Mouse (Mus musculus) MEL (cell line): Measurements from ENCODE around the gene Angptl4. TPM values are rescaled to one million over a fixed set of nuclear protein-coding genes. Genes with fewer than 3 reads are reported as not detected.

Experiments used
- DNase-seq: peaks from one replicate; pipeline ENCODE4 v3.0.0; 2011; ENCODE audit warnings: low read depth, low spot score
- H3K27ac ChIP-seq: 2 replicates; pipeline ENCODE4 v1.5.1; 2012; ENCODE audit warnings: low read depth, mild to moderate bottlenecking, control low read depth, low read length, moderate library complexity; ENCODE audit not compliant: control insufficient read depth
- H3K27me3 ChIP-seq, 2 experiments: fragments of 150-350 bp in 1 of 2; sonication (generic) in 1 of 2; 2 replicates each; pipeline ENCODE4 v1.6.1; 2012; ENCODE audit warnings: low read length in 2 of 2, mild to moderate bottlenecking in 2 of 2, improper control_type of control experiment in 1 of 2, moderate library complexity in 1 of 2; ENCODE audit not compliant: insufficient read depth in 2 of 2, control insufficient read depth in 1 of 2
- H3K36me3 ChIP-seq, 2 experiments: 2 replicates each; pipeline ENCODE4 v1.6.1; 2012 to 2014; ENCODE audit warnings: low read length in 2 of 2, improper control_type of control experiment in 1 of 2, inconsistent platforms in 1 of 2, mild to moderate bottlenecking in 1 of 2; ENCODE audit not compliant: insufficient read depth in 2 of 2, control insufficient read depth in 1 of 2
- H3K4me1 ChIP-seq, 2 experiments: fragments of 150-350 bp in 1 of 2; sonication (generic) in 1 of 2; 2 replicates each; pipeline ENCODE4 v1.6.1; 2012; ENCODE audit warnings: low read length in 2 of 2, improper control_type of control experiment in 1 of 2, mild to moderate bottlenecking in 1 of 2; ENCODE audit not compliant: insufficient read depth in 2 of 2, control insufficient read depth in 1 of 2
- H3K4me3 ChIP-seq, 2 experiments: fragments of 150-350 bp in 1 of 2; sonication (generic) in 1 of 2; 2 replicates each; pipeline ENCODE4 v1.5.1; 2012; ENCODE audit warnings: low read depth in 2 of 2, low read length in 2 of 2, mild to moderate bottlenecking in 2 of 2, moderate library complexity in 2 of 2, control low read depth in 1 of 2, improper control_type of control experiment in 1 of 2; ENCODE audit not compliant: control insufficient read depth in 1 of 2, insufficient read depth in 1 of 2
- H3K79me2 ChIP-seq: 2 replicates; pipeline ENCODE4 v1.6.1; 2012; ENCODE audit warnings: mild to moderate bottlenecking, low read length, moderate library complexity; ENCODE audit not compliant: control insufficient read depth, poor library complexity, insufficient read depth
- H3K9ac ChIP-seq: 2 replicates; pipeline ENCODE4 v1.6.1; 2012; ENCODE audit warnings: low read depth, mild to moderate bottlenecking, control low read depth, low read length, moderate library complexity; ENCODE audit not compliant: control insufficient read depth, poor library complexity, severe bottlenecking
- H3K9me3 ChIP-seq: fragments of 150-350 bp; sonication (generic); replicated peaks from 2 replicates; pipeline ENCODE4 v1.6.1; 2012; ENCODE audit warnings: mild to moderate bottlenecking, low read length, improper control_type of control experiment, moderate library complexity; ENCODE audit not compliant: insufficient read depth
- CHD1 ChIP-seq: IDR thresholded peaks from 2 replicates; pipeline ENCODE4 v1.6.1; 2012; ENCODE audit warnings: low read depth, mild to moderate bottlenecking, inconsistent platforms, low read length, improper control_type of control experiment
- CHD2 ChIP-seq: IDR thresholded peaks from 2 replicates; pipeline ENCODE4 v1.6.1; 2011; ENCODE audit warnings: low read length, improper control_type of control experiment
- CTCF ChIP-seq, 3 experiments: IDR thresholded peaks in 2 of 3; conservative IDR thresholded peaks in 1 of 3; 2 replicates each; pipeline ENCODE4 v1.5.1; 2011 to 2012; ENCODE audit warnings: low read length in 3 of 3, low read depth in 2 of 3, mild to moderate bottlenecking in 2 of 3, improper control_type of control experiment in 1 of 3, inconsistent platforms in 1 of 3, mixed read lengths in 1 of 3, moderate library complexity in 1 of 3; ENCODE audit not compliant: control insufficient read depth in 1 of 3, insufficient read depth in 1 of 3, poor library complexity in 1 of 3, severe bottlenecking in 1 of 3
- E2F4 ChIP-seq: IDR thresholded peaks from 2 replicates; pipeline ENCODE4 v1.6.1; 2011; ENCODE audit warnings: low read depth, low read length, improper control_type of control experiment, borderline replicate concordance
- ELF1 ChIP-seq: IDR thresholded peaks from 2 replicates; pipeline ENCODE4 v1.6.1; 2014; ENCODE audit warnings: low read depth, mild to moderate bottlenecking, inconsistent platforms, low read length, improper control_type of control experiment, moderate library complexity
- EP300 ChIP-seq, 2 experiments: IDR thresholded peaks; 2 replicates each; pipeline ENCODE4 v1.6.1; 2011; ENCODE audit warnings: improper control_type of control experiment in 2 of 2, low read length in 2 of 2, low read depth in 1 of 2, mild to moderate bottlenecking in 1 of 2
- ETS1 ChIP-seq: IDR thresholded peaks from 2 replicates; pipeline ENCODE4 v1.6.1; 2012; ENCODE audit warnings: low read depth, mild to moderate bottlenecking, inconsistent platforms, low read length, improper control_type of control experiment, moderate library complexity
- GATA1 ChIP-seq: IDR thresholded peaks from 2 replicates; pipeline ENCODE4 v1.6.1; 2011; ENCODE audit warnings: low read depth, low read length, improper control_type of control experiment
- HCFC1 ChIP-seq: IDR thresholded peaks from 2 replicates; pipeline ENCODE4 v1.6.1; 2012; ENCODE audit warnings: low read depth, mild to moderate bottlenecking, inconsistent platforms, low read length, improper control_type of control experiment, moderate library complexity
- MAFK ChIP-seq: IDR thresholded peaks from 2 replicates; pipeline ENCODE4 v1.6.1; 2011; ENCODE audit warnings: low read depth, mild to moderate bottlenecking, low read length, improper control_type of control experiment, borderline replicate concordance
- MAX ChIP-seq: IDR thresholded peaks from 2 replicates; pipeline ENCODE4 v1.6.1; 2011; ENCODE audit warnings: low read length, improper control_type of control experiment
- MAZ ChIP-seq: IDR thresholded peaks from 2 replicates; pipeline ENCODE4 v1.6.1; 2012; ENCODE audit warnings: low read depth, mild to moderate bottlenecking, inconsistent platforms, low read length, improper control_type of control experiment
- MXI1 ChIP-seq: IDR thresholded peaks from 2 replicates; pipeline ENCODE4 v1.6.1; 2011; ENCODE audit warnings: mild to moderate bottlenecking, low read depth, low read length, improper control_type of control experiment
- NELFE ChIP-seq: IDR thresholded peaks from 2 replicates; pipeline ENCODE4 v1.6.1; 2011; ENCODE audit warnings: low read depth, low read length, improper control_type of control experiment
- POLR2A ChIP-seq, 2 experiments: IDR thresholded peaks; 2 replicates each; pipeline ENCODE4 v1.6.1; 2011 to 2012; ENCODE audit warnings: low read length in 2 of 2, mild to moderate bottlenecking in 2 of 2, control low read depth in 1 of 2, improper control_type of control experiment in 1 of 2, low read depth in 1 of 2, moderate library complexity in 1 of 2; ENCODE audit not compliant: control insufficient read depth in 1 of 2, insufficient read depth in 1 of 2, poor library complexity in 1 of 2
- POLR2AphosphoS2 ChIP-seq: IDR thresholded peaks from 2 replicates; pipeline ENCODE4 v1.6.1; 2011; ENCODE audit warnings: low read length, improper control_type of control experiment
- RAD21 ChIP-seq: IDR thresholded peaks from 2 replicates; pipeline ENCODE4 v1.6.1; 2011; ENCODE audit warnings: mild to moderate bottlenecking, low read depth, low read length, improper control_type of control experiment
- SIN3A ChIP-seq: IDR thresholded peaks from 2 replicates; pipeline ENCODE4 v1.6.1; 2012; ENCODE audit warnings: low read length, improper control_type of control experiment, inconsistent platforms
- SMC3 ChIP-seq: IDR thresholded peaks from 2 replicates; pipeline ENCODE4 v1.6.1; 2011; ENCODE audit warnings: low read depth, low read length, improper control_type of control experiment
- TAL1 ChIP-seq: IDR thresholded peaks from 2 replicates; pipeline ENCODE4 v1.6.1; 2012; ENCODE audit warnings: mild to moderate bottlenecking, inconsistent platforms, low read length, moderate library complexity, mixed read lengths
- TBP ChIP-seq: IDR thresholded peaks from 2 replicates; pipeline ENCODE4 v1.8.0; 2011; ENCODE audit warnings: low read depth, low read length, improper control_type of control experiment
- TCF12 ChIP-seq: IDR thresholded peaks from 2 replicates; pipeline ENCODE4 v1.6.1; 2014; ENCODE audit warnings: low read depth, mild to moderate bottlenecking, inconsistent platforms, low read length, improper control_type of control experiment, moderate library complexity
- UBTF ChIP-seq: IDR thresholded peaks from 2 replicates; pipeline ENCODE4 v1.6.1; 2012; ENCODE audit warnings: low read depth, mild to moderate bottlenecking, inconsistent platforms, low read length, improper control_type of control experiment, moderate library complexity, borderline replicate concordance; ENCODE audit not compliant: insufficient read depth
- ZC3H11A ChIP-seq: IDR thresholded peaks from 2 replicates; pipeline ENCODE4 v1.6.1; 2012; ENCODE audit warnings: low read depth, mild to moderate bottlenecking, inconsistent platforms, low read length, improper control_type of control experiment
- ZKSCAN1 ChIP-seq: IDR thresholded peaks from 2 replicates; pipeline ENCODE4 v1.6.1; 2012; ENCODE audit warnings: low read depth, mild to moderate bottlenecking, inconsistent platforms, low read length, improper control_type of control experiment, moderate library complexity
- ZMIZ1 ChIP-seq: IDR thresholded peaks from 2 replicates; pipeline ENCODE4 v1.6.1; 2012; ENCODE audit warnings: low read depth, mild to moderate bottlenecking, inconsistent platforms, low read length, improper control_type of control experiment, moderate library complexity
- polyA plus RNA-seq, 2 experiments: library from polyadenylated mRNA; stranded (reverse) in 1 of 2; unstranded in 1 of 2; fragments of >175 nt in 1 of 2; fragments of >200 nt in 1 of 2; gene quantifications; 2 replicates each; pipeline versions ENCODE4 v1.2.1 to v1.2.4; 2012; ENCODE audit warnings: low replicate concordance in 2 of 2, low read depth in 1 of 2; ENCODE audit not compliant: insufficient read length in 2 of 2, insufficient read depth in 1 of 2, missing spikeins in 1 of 2
- total RNA-seq: library from RNA; depleted of rRNA; stranded (reverse); fragments of 300-350 nt; gene quantifications from 2 replicates; pipeline ENCODE4 v1.2.3, GENCODE M21; 2012

The Angptl4 gene
- total and polyA plus RNA-seq, 3 experiments = 13.5 to 15.8 TPM; not detected in 1

- no peak overlapping the region for H3K27ac ChIP-seq
- no peak for DNase-seq
- peaks cover 2 to 9% of the 10 kb centered on the region in 2 experiments; a peak in 2 of 4 replicates for H3K4me1 ChIP-seq
- H3K79me2 ChIP-seq = peaks cover 15% of the 10 kb centered on the region
- peaks cover 2 to 9% of the 10 kb centered on the region in 2 experiments; a peak in 3 of 4 replicates for H3K36me3 ChIP-seq
- no peak overlapping the region for H3K4me3 ChIP-seq
- TF ChIP-seq TCF12 (no peak), ZC3H11A (no peak), CHD2 (no peak)
- TF ChIP-seq, all 39 proteins: peak for 0
- Histone ChIP-seq H3K27me3 (no peaks in the 10 kb centered on the region), H3K9ac (no peak overlapping the region), H3K9me3 (no peaks in the 10 kb centered on the region)
Measured at GRCm38 (mm10) chr17:33749451-33749850, 32.2 kb downstream of the Angptl4 start.

- DNase-seq = peak; percentile 72
- H3K4me3 ChIP-seq = no peak overlapping the region
Measured at GRCm38 (mm10) chr17:33746011-33746410, 35.6 kb downstream of the Angptl4 start.

GRCm38 (mm10) chr17:33744686-33745384 lies 36.8 kb downstream of the Angptl4 start:
- Histone ChIP-seq H3K27ac (no peak overlapping the region), H3K36me3 (peaks cover 0 to 9% of the 10 kb centered on the region in 2 experiments; a peak in 3 of 4 replicates), H3K4me3 (no peak overlapping the region), H3K79me2 (no peaks in the 10 kb centered on the region), H3K4me1 (peaks cover 2 to 9% of the 10 kb centered on the region in 2 experiments; a peak in 2 of 4 replicates), H3K9ac (no peak overlapping the region), H3K9me3 (no peaks in the 10 kb centered on the region), H3K27me3 (no peaks in the 10 kb centered on the region)
- TF ChIP-seq E2F4 (no peak), POLR2A (IDR thresholded peaks at IDR 0.05; ENCODE audit: control insufficient read depth in 1 of 2, insufficient read depth in 1 of 2, low read depth in 1 of 2, low read length in 2 of 2, poor library complexity in 1 of 2) (no peak), RAD21 (no peak), POLR2AphosphoS2 (0 out of 2 replicates have a peak, but pooled peaks have one; percentile 42)
- no peak for DNase-seq

More at GRCm38 (mm10) chr17:33746011-33746410, 35.6 kb downstream of the Angptl4 start:
- Histone ChIP-seq H3K27me3 (no peaks in the 10 kb centered on the region), H3K9me3 (no peaks in the 10 kb centered on the region), H3K79me2 (no peaks in the 10 kb centered on the region), H3K4me1 (peaks cover 2 to 9% of the 10 kb centered on the region in 2 experiments; a peak in 2 of 4 replicates), H3K36me3 (peaks cover 2 to 9% of the 10 kb centered on the region in 2 experiments; a peak in 3 of 4 replicates), H3K27ac (no peak overlapping the region), H3K9ac (no peak overlapping the region)
- TF ChIP-seq ELF1 (0 out of 2 replicates have a peak, but pooled peaks have one; percentile 2), ZC3H11A (no peak), CTCF (IDR thresholded peaks at IDR 0.05 in 2 of 3, conservative IDR thresholded peaks at IDR 0.05 in 1 of 3; ENCODE audit: control insufficient read depth in 1 of 3, insufficient read depth in 1 of 3, low read depth in 2 of 3, low read length in 3 of 3, poor library complexity in 1 of 3, severe bottlenecking in 1 of 3) (peak; percentile 19 to 66 (median 27); a peak in 4 of 6 replicates), RAD21 (peak; percentile 57), MAX (no peak), GATA1 (peak; percentile 90), HCFC1 (no peak), E2F4 (no peak), TAL1 (peak; percentile 48), SIN3A (peak; percentile 25; the same call in 1 of the 2 replicates), CHD1 (no peak), MXI1 (peak; percentile 47; the same call in 1 of the 2 replicates), SMC3 (peak; percentile 52), NELFE (no peak), TCF12 (peak; percentile 78), MAFK (no peak), ZKSCAN1 (no peak), ZMIZ1 (no peak), UBTF (no peak), MAZ (no peak), ETS1 (peak; percentile 93), TBP (no peak), EP300 (IDR thresholded peaks at IDR 0.05; ENCODE audit: low read depth in 1 of 2, low read length in 2 of 2) (peak in 1 of 2 experiments; percentile 49; a peak in 1 of 4 replicates)
